Comparison of ENCODE assay signal across 8 mouse cellular contexts in the genomic region with DNA sequence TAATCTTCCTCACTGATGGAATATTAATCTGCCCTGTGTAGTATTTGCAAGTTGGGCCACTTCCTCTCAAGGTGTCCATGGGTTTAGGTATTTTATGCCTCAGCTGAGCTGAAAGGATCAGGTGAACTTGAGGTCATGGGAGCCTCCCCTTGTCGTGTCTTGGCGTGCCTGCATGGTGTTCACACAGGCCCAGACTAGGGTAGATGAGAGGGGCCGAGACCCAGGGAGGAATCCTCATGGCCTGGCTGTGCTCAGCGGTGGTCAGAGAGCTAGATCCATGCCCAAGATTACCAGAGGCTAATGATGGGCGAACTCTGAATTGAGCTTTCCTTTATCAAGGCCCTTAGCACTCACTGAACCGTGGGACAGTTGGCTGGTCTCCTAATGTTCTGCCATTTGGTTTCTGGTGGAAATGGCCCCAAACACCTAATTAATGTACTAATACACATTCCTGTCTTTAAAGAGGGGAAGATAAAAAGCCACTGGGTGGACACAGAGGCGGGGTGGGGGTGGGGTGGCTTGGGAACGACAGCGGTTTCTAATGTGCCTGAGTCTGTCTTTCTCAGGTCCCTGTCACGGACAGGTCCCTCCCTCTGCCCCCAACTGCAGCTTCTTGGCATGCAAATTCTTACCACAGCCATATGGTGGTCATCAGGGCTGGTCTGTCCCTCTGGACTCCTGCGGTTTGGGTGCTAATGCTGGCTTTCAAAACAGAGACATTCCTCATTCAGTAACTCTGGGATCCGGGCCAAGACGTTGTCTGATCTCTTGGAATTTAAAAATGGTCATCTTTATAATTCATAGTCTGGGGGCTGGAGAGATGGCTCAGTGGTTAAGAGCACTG. TPM values are rescaled to one million over a fixed set of nuclear protein-coding genes. Genes with fewer than 3 reads are reported as not detected.
A peak's percentile ranks its signal among the peaks of the same experiment; 100 is the strongest.
DNase-seq lines count a peak whose midpoint lies in the region; ATAC-seq and TF ChIP-seq lines count a peak whose summit lies in the region.
"Had no signal": no experiment of that assay in that cellular context is flagged by ENCODE, and none has a peak within 500 bp of the region (broad histone marks: within the 10 kb centered on the region; RNA-seq: fewer than 3 reads in every experiment).

No protein-coding gene starts in this region.

- H3K36me3 ChIP-seq in intestine, embryonic 15.5 days, result no peaks in the 10 kb centered on the region
- H3K36me3 ChIP-seq in intestine, embryonic 16.5 days (ENCODE audit: control insufficient read depth, insufficient read depth, low read length), result no peaks in the 10 kb centered on the region
- H3K36me3 ChIP-seq in kidney, adult 2 months (ENCODE audit: control insufficient read depth, insufficient read depth, low read length), result no peaks in the 10 kb centered on the region
- H3K36me3 ChIP-seq: embryonic facial prominence, embryonic 12.5 days had no signal

- no peak overlapping the region for H3K4me3 ChIP-seq in intestine, embryonic 15.5 days (replicated peaks)
- no peak overlapping the region for H3K4me3 ChIP-seq in intestine, embryonic 16.5 days (ENCODE audit: low read length)
- H3K4me3 ChIP-seq in kidney, adult 2 months (ENCODE audit: insufficient read depth, low read depth, low read length), result no peak overlapping the region
- H3K4me3 ChIP-seq: embryonic facial prominence, embryonic 12.5 days had no signal

- H3K4me2 ChIP-seq in intestine, embryonic 15.5 days (replicated peaks), result no peak overlapping the region
- H3K4me2 ChIP-seq in intestine, embryonic 16.5 days (ENCODE audit: low read depth, low read length), result no peak overlapping the region
- H3K4me2 ChIP-seq: embryonic facial prominence, embryonic 12.5 days had no signal

- no peak for TF ChIP-seq CTCF in brain, embryonic 14.5 days (IDR thresholded peaks at IDR 0.05; ENCODE audit: borderline replicate concordance, extremely low read depth, insufficient read depth, insufficient read length)
- TF ChIP-seq CTCF in kidney, adult 2 months (conservative IDR thresholded peaks at IDR 0.05; ENCODE audit: insufficient read depth, insufficient read length, low read depth, low read length), result no peak

- 50% methylated on average over 13 of the region's 13 CpGs for WGBS in intestine, embryonic 15.5 days
- 48% methylated on average over 13 of the region's 13 CpGs for WGBS in intestine, embryonic 16.5 days
- 32% methylated on average over 13 of the region's 13 CpGs for WGBS in kidney, adult 2 months

- no peak for TF ChIP-seq POLR2A in brain, embryonic 14.5 days (IDR thresholded peaks at IDR 0.05; ENCODE audit: borderline replicate concordance, extremely low read depth, insufficient read depth, insufficient read length, poor library complexity, severe bottlenecking)
- TF ChIP-seq POLR2A in kidney, adult 2 months (IDR thresholded peaks at IDR 0.05; ENCODE audit: low read depth, low read length), result no peak

- no peaks in the 10 kb centered on the region for H3K9me3 ChIP-seq in intestine, embryonic 15.5 days
- H3K9me3 ChIP-seq in intestine, embryonic 16.5 days (ENCODE audit: control insufficient read depth, low read length), result no peaks in the 10 kb centered on the region
- H3K9me3 ChIP-seq: embryonic facial prominence, embryonic 12.5 days had no signal

- intact Hi-C loops in left cerebral cortex, postnatal 36 days (cut with DNase I), result no loop called here

- H3K27me3 ChIP-seq in intestine, embryonic 15.5 days (replicated peaks), result no peaks in the 10 kb centered on the region
- H3K27me3 ChIP-seq in intestine, embryonic 16.5 days (replicated peaks; ENCODE audit: control insufficient read depth, insufficient read depth, low read length), result no peaks in the 10 kb centered on the region
- no peaks in the 10 kb centered on the region for H3K27me3 ChIP-seq in kidney, adult 2 months (replicated peaks; ENCODE audit: control insufficient read depth, insufficient read depth, low read length)
- H3K27me3 ChIP-seq: embryonic facial prominence, embryonic 12.5 days had no signal

- H3K27ac ChIP-seq in intestine, embryonic 15.5 days, result no peak overlapping the region
- H3K27ac ChIP-seq in intestine, embryonic 16.5 days (ENCODE audit: low read length), result no peak overlapping the region
- no peak overlapping the region for H3K27ac ChIP-seq in kidney, adult 2 months (ENCODE audit: insufficient read depth, low read depth, low read length)
- H3K27ac ChIP-seq: embryonic facial prominence, embryonic 12.5 days had no signal

- 0 out of 2 replicates have a peak, but pooled peaks have one; percentile 49 for ATAC-seq in intestine, embryonic 15.5 days
- no peak for ATAC-seq in intestine, embryonic 16.5 days

- no peak overlapping the region for H3K9ac ChIP-seq in intestine, embryonic 15.5 days
- H3K9ac ChIP-seq in intestine, embryonic 16.5 days (ENCODE audit: low read depth, low read length), result no peak overlapping the region
- H3K9ac ChIP-seq: embryonic facial prominence, embryonic 12.5 days had no signal

- H3K4me1 ChIP-seq in intestine, embryonic 15.5 days (replicated peaks), result no peaks in the 10 kb centered on the region
- 0 out of 2 replicates have a peak, but pooled peaks cover 3% of the 10 kb centered on the region for H3K4me1 ChIP-seq in intestine, embryonic 16.5 days (ENCODE audit: control insufficient read depth, insufficient read depth, low read length)
- no peaks in the 10 kb centered on the region for H3K4me1 ChIP-seq in kidney, adult 2 months (ENCODE audit: control insufficient read depth, insufficient read depth, low read length)
- H3K4me1 ChIP-seq: embryonic facial prominence, embryonic 12.5 days had no signal

- peak; percentile 35 for DNase-seq in brain, embryonic 14.5 days (ENCODE audit: low read depth)
- DNase-seq in kidney, adult 2 months, result peak; percentile 72
- DNase-seq in lung, postnatal 36 days, result peak; percentile 80
- DNase-seq in spleen, postnatal 14 days (ENCODE audit: low spot score in 2 of 2), result no peak
- no peak for DNase-seq in left cerebral cortex, postnatal 36 days (ENCODE audit: low spot score in 2 of 2)

RNA-seq across cellular contexts. Expression of gene Tmsb10, which starts 56.0 kb away (rescaled TPM):
- polyA plus RNA-seq in intestine, embryonic 15.5 days (2015; fragmentation: Nextera tagmentation; extraction: Ambion mirVana), result 1,739 and 2,151 TPM in 2 replicates
- 1,797 and 1,804 TPM in 2 replicates for polyA plus RNA-seq in intestine, embryonic 16.5 days (2015; fragmentation: Nextera tagmentation; extraction: Ambion mirVana)
- polyA plus RNA-seq in brain, embryonic 14.5 days (2012; rRNA removed), result 2,021 and 2,994 TPM in 2 replicates
- polyA plus RNA-seq in kidney, adult 2 months (2012; rRNA removed), result 28.0 and 54.7 TPM in 2 replicates
- total RNA-seq in left cerebral cortex, postnatal 36 days (2021), result 100 to 1,000 TPM; 504 to 568 TPM

Comparison
In these comparisons a context has a peak if more than half of its experiments do, and no peak if none do; other contexts are left out.
1. DNase-seq: peak in brain, embryonic 14.5 days (single experiment), kidney, adult 2 months (single experiment) and lung, postnatal 36 days (single experiment); none in spleen, postnatal 14 days (0 of 2) and left cerebral cortex, postnatal 36 days (0 of 2).
2. RNA of gene Tmsb10, which starts 56.0 kb away (polyA plus RNA-seq): 2,021 to 2,994 TPM in brain, embryonic 14.5 days, 1,739 to 2,151 TPM in intestine, embryonic 15.5 days and 1,797 to 1,804 TPM in intestine, embryonic 16.5 days; 28.0 to 54.7 TPM in kidney, adult 2 months; every median in the first group is over 10 times any median in the second.